Mouse (Mus musculus): ENCODE results near the gene Irf4. TPM values are rescaled to one million over a fixed set of nuclear protein-coding genes. Genes with fewer than 3 reads are reported as not detected.

Irf4 gene
- polyA plus RNA-seq (2012; ENCODE audit: insufficient read depth, insufficient read length, missing spikeins): 7.5 and 9.3 TPM in 2 replicates

- H3K4me3 ChIP-seq (ENCODE audit: insufficient read depth, low read length): peak within 1 kb of the TSS; percentile 58
- H3K27ac ChIP-seq (ENCODE audit: insufficient read depth, low read depth, low read length): no peak within 1 kb of the TSS
- no peak for TF ChIP-seq POLR2A (IDR thresholded peaks at IDR 0.05; ENCODE audit: borderline replicate concordance, low read depth, low read length)
- H3K4me1 ChIP-seq (ENCODE audit: control insufficient read depth, insufficient read depth, low read length): peaks cover 18% of the 10 kb centered on the region
Observed at GRCm38 (mm10) chr13:30749021-30749556, at the start of gene Irf4. TSS of gene Irf4 (plus strand) at chr13:30749226.

- no peak overlapping the region for H3K4me3 ChIP-seq (ENCODE audit: insufficient read depth, low read length)
- no peak overlapping the region for H3K27ac ChIP-seq (ENCODE audit: insufficient read depth, low read depth, low read length)
- H3K4me1 ChIP-seq (ENCODE audit: control insufficient read depth, insufficient read depth, low read length): peaks cover 20% of the 10 kb centered on the region
- TF ChIP-seq POLR2A (IDR thresholded peaks at IDR 0.05; ENCODE audit: borderline replicate concordance, low read depth, low read length) (no peak), CTCF (IDR thresholded peaks at IDR 0.05; ENCODE audit: low read depth, low read length) (no peak)
Observed at GRCm38 (mm10) chr13:30702695-30703094, 46.3 kb upstream of the Irf4 start.

GRCm38 (mm10) chr13:30704246-30705095 is 44.6 kb upstream of the Irf4 start:
- TF ChIP-seq POLR2A (IDR thresholded peaks at IDR 0.05; ENCODE audit: borderline replicate concordance, low read depth, low read length): no peak
- Histone ChIP-seq H3K27ac (ENCODE audit: insufficient read depth, low read depth, low read length) (no peak overlapping the region), H3K4me3 (ENCODE audit: insufficient read depth, low read length) (no peak overlapping the region), H3K4me1 (ENCODE audit: control insufficient read depth, insufficient read depth, low read length) (peaks cover 14% of the 10 kb centered on the region)

GRCm38 (mm10) chr13:30711066-30711465 is 38.0 kb upstream of the Irf4 start:
- peaks cover 14% of the 10 kb centered on the region for H3K4me1 ChIP-seq (ENCODE audit: control insufficient read depth, insufficient read depth, low read length)
- H3K4me3 ChIP-seq (ENCODE audit: insufficient read depth, low read length): no peak overlapping the region
- H3K27ac ChIP-seq (ENCODE audit: insufficient read depth, low read depth, low read length): no peak overlapping the region
- no peak for TF ChIP-seq CTCF (IDR thresholded peaks at IDR 0.05; ENCODE audit: low read depth, low read length)
- no peak for TF ChIP-seq POLR2A (IDR thresholded peaks at IDR 0.05; ENCODE audit: borderline replicate concordance, low read depth, low read length)

- H3K27ac ChIP-seq (ENCODE audit: insufficient read depth, low read depth, low read length): no peak overlapping the region
- TF ChIP-seq CTCF (IDR thresholded peaks at IDR 0.05; ENCODE audit: low read depth, low read length) (no peak), POLR2A (IDR thresholded peaks at IDR 0.05; ENCODE audit: borderline replicate concordance, low read depth, low read length) (no peak)
- peaks cover 14% of the 10 kb centered on the region for H3K4me1 ChIP-seq (ENCODE audit: control insufficient read depth, insufficient read depth, low read length)
- no peak overlapping the region for H3K4me3 ChIP-seq (ENCODE audit: insufficient read depth, low read length)
Observed at GRCm38 (mm10) chr13:30711711-30712110, 37.3 kb upstream of the Irf4 start.

- Histone ChIP-seq H3K27ac (ENCODE audit: insufficient read depth, low read depth, low read length) (no peak overlapping the region), H3K4me3 (ENCODE audit: insufficient read depth, low read length) (no peak overlapping the region), H3K4me1 (ENCODE audit: control insufficient read depth, insufficient read depth, low read length) (peaks cover 14% of the 10 kb centered on the region)
- TF ChIP-seq CTCF (IDR thresholded peaks at IDR 0.05; ENCODE audit: low read depth, low read length): no peak
- no peak for TF ChIP-seq POLR2A (IDR thresholded peaks at IDR 0.05; ENCODE audit: borderline replicate concordance, low read depth, low read length)
Observed at GRCm38 (mm10) chr13:30712280-30712679, 36.7 kb upstream of the Irf4 start.

GRCm38 (mm10) chr13:30713621-30714020 is 35.4 kb upstream of the Irf4 start:
- Histone ChIP-seq H3K4me3 (ENCODE audit: insufficient read depth, low read length) (no peak overlapping the region), H3K4me1 (ENCODE audit: control insufficient read depth, insufficient read depth, low read length) (peaks cover 14% of the 10 kb centered on the region), H3K27ac (ENCODE audit: insufficient read depth, low read depth, low read length) (no peak overlapping the region)
- TF ChIP-seq POLR2A (IDR thresholded peaks at IDR 0.05; ENCODE audit: borderline replicate concordance, low read depth, low read length) (no peak), CTCF (IDR thresholded peaks at IDR 0.05; ENCODE audit: low read depth, low read length) (no peak)

- Histone ChIP-seq H3K27ac (ENCODE audit: insufficient read depth, low read depth, low read length) (no peak overlapping the region), H3K4me3 (ENCODE audit: insufficient read depth, low read length) (no peak overlapping the region), H3K4me1 (ENCODE audit: control insufficient read depth, insufficient read depth, low read length) (peaks cover 10% of the 10 kb centered on the region)
- TF ChIP-seq POLR2A (IDR thresholded peaks at IDR 0.05; ENCODE audit: borderline replicate concordance, low read depth, low read length): no peak
- no peak for TF ChIP-seq CTCF (IDR thresholded peaks at IDR 0.05; ENCODE audit: low read depth, low read length)
Observed at GRCm38 (mm10) chr13:30714552-30714951, 34.5 kb upstream of the Irf4 start.

- no peak for TF ChIP-seq CTCF (IDR thresholded peaks at IDR 0.05; ENCODE audit: low read depth, low read length)
- TF ChIP-seq POLR2A (IDR thresholded peaks at IDR 0.05; ENCODE audit: borderline replicate concordance, low read depth, low read length): no peak
- no peak overlapping the region for H3K4me3 ChIP-seq (ENCODE audit: insufficient read depth, low read length)
- no peak overlapping the region for H3K27ac ChIP-seq (ENCODE audit: insufficient read depth, low read depth, low read length)
- H3K4me1 ChIP-seq (ENCODE audit: control insufficient read depth, insufficient read depth, low read length): peaks cover 10% of the 10 kb centered on the region
Observed at GRCm38 (mm10) chr13:30715060-30715459, 34.0 kb upstream of the Irf4 start.

GRCm38 (mm10) chr13:30715573-30715972 is 33.5 kb upstream of the Irf4 start:
- no peak overlapping the region for H3K4me3 ChIP-seq (ENCODE audit: insufficient read depth, low read length)
- no peak for TF ChIP-seq CTCF (IDR thresholded peaks at IDR 0.05; ENCODE audit: low read depth, low read length)
- peaks cover 10% of the 10 kb centered on the region for H3K4me1 ChIP-seq (ENCODE audit: control insufficient read depth, insufficient read depth, low read length)
- H3K27ac ChIP-seq (ENCODE audit: insufficient read depth, low read depth, low read length): no peak overlapping the region
